Mouse (Mus musculus): ENCODE measurements around the gene Col4a1. TPM values are rescaled to one million over a fixed set of nuclear protein-coding genes. Genes with fewer than 3 reads are reported as not detected.

The Col4a1 gene
- polyA plus RNA-seq, 1 experiment from 2014 or later = 136 TPM

- 75% methylated on average over 9 of the region's 9 CpGs for WGBS
- Histone ChIP-seq H3K36me3 (ENCODE audit: control insufficient read depth, insufficient read depth, low read length) (no peaks in the 10 kb centered on the region), H3K9ac (ENCODE audit: low read depth, low read length) (no peak overlapping the region), H3K4me3 (ENCODE audit: low read length) (no peak overlapping the region), H3K27me3 (replicated peaks; ENCODE audit: control insufficient read depth, insufficient read depth, low read length) (no peaks in the 10 kb centered on the region), H3K4me2 (ENCODE audit: low read depth, low read length) (no peak overlapping the region), H3K9me3 (ENCODE audit: control insufficient read depth, low read length) (no peaks in the 10 kb centered on the region), H3K4me1 (ENCODE audit: control insufficient read depth, insufficient read depth, low read length) (no peaks in the 10 kb centered on the region), H3K27ac (ENCODE audit: low read length) (no peak overlapping the region)
- ATAC-seq = no peak
These were observed 156.9 kb downstream of the Col4a1 start for GRCm38 (mm10) chr8:11155579-11156318.

GRCm38 (mm10) chr8:11150268-11150667 is 162.4 kb downstream of the Col4a1 start:
- WGBS = 81% methylated on average over 3 of the region's 3 CpGs
- no peak for ATAC-seq
- Histone ChIP-seq H3K27me3 (replicated peaks; ENCODE audit: control insufficient read depth, insufficient read depth, low read length) (no peaks in the 10 kb centered on the region), H3K36me3 (ENCODE audit: control insufficient read depth, insufficient read depth, low read length) (no peaks in the 10 kb centered on the region), H3K4me2 (ENCODE audit: low read depth, low read length) (no peak overlapping the region), H3K4me1 (ENCODE audit: control insufficient read depth, insufficient read depth, low read length) (no peaks in the 10 kb centered on the region), H3K4me3 (ENCODE audit: low read length) (no peak overlapping the region), H3K9me3 (ENCODE audit: control insufficient read depth, low read length) (no peaks in the 10 kb centered on the region), H3K9ac (ENCODE audit: low read depth, low read length) (no peak overlapping the region), H3K27ac (ENCODE audit: low read length) (no peak overlapping the region)

GRCm38 (mm10) chr8:11149201-11149810 is 163.3 kb downstream of the Col4a1 start:
- no peaks in the 10 kb centered on the region for H3K27me3 ChIP-seq (replicated peaks; ENCODE audit: control insufficient read depth, insufficient read depth, low read length)
- WGBS = 86% methylated on average over 9 of the region's 9 CpGs
- ATAC-seq = no peak
- H3K36me3 ChIP-seq (ENCODE audit: control insufficient read depth, insufficient read depth, low read length) = no peaks in the 10 kb centered on the region
- no peaks in the 10 kb centered on the region for H3K4me1 ChIP-seq (ENCODE audit: control insufficient read depth, insufficient read depth, low read length)
- H3K4me3 ChIP-seq (ENCODE audit: low read length) = no peak overlapping the region
- no peak overlapping the region for H3K27ac ChIP-seq (ENCODE audit: low read length)
- no peak overlapping the region for H3K9ac ChIP-seq (ENCODE audit: low read depth, low read length)
- no peak overlapping the region for H3K4me2 ChIP-seq (ENCODE audit: low read depth, low read length)
- no peaks in the 10 kb centered on the region for H3K9me3 ChIP-seq (ENCODE audit: control insufficient read depth, low read length)

- no peaks in the 10 kb centered on the region for H3K27me3 ChIP-seq (replicated peaks; ENCODE audit: control insufficient read depth, insufficient read depth, low read length)
- no peak overlapping the region for H3K4me2 ChIP-seq (ENCODE audit: low read depth, low read length)
- H3K27ac ChIP-seq (ENCODE audit: low read length) = no peak overlapping the region
- no peak overlapping the region for H3K4me3 ChIP-seq (ENCODE audit: low read length)
- H3K9ac ChIP-seq (ENCODE audit: low read depth, low read length) = no peak overlapping the region
- no peaks in the 10 kb centered on the region for H3K4me1 ChIP-seq (ENCODE audit: control insufficient read depth, insufficient read depth, low read length)
- no peak for ATAC-seq
- no peaks in the 10 kb centered on the region for H3K9me3 ChIP-seq (ENCODE audit: control insufficient read depth, low read length)
- WGBS = 68% methylated on average over 8 of the region's 8 CpGs
- H3K36me3 ChIP-seq (ENCODE audit: control insufficient read depth, insufficient read depth, low read length) = no peaks in the 10 kb centered on the region
These were observed 163.8 kb downstream of the Col4a1 start for GRCm38 (mm10) chr8:11148797-11149196.

Other genes starting within 250 kb of the Col4a1 start
- gene Col4a2, start within 50 bp of the Col4a1 start, polyA plus RNA-seq (2015; fragmentation: Nextera tagmentation; extraction: Ambion mirVana) = 39.1 and 50.2 TPM in 2 replicates
- 25.5 and 27.6 TPM in 2 replicates for gene Rab20, start 165.9 kb upstream of the Col4a1 start, polyA plus RNA-seq (2015; fragmentation: Nextera tagmentation; extraction: Ambion mirVana)
- 96.8 and 105 TPM in 2 replicates for gene Naxd, start 184.7 kb upstream of the Col4a1 start, polyA plus RNA-seq (2015; fragmentation: Nextera tagmentation; extraction: Ambion mirVana)
- 28.6 and 32.5 TPM in 2 replicates for gene Cars2, start 238.0 kb upstream of the Col4a1 start, polyA plus RNA-seq (2015; fragmentation: Nextera tagmentation; extraction: Ambion mirVana)
- 21.5 and 22.0 TPM in 2 replicates for gene Ing1, start 242.7 kb upstream of the Col4a1 start, polyA plus RNA-seq (2015; fragmentation: Nextera tagmentation; extraction: Ambion mirVana)